Mouse (Mus musculus) kidney, adult 2 months (tissue): ENCODE data around the gene Camsap3. TPM values are rescaled to one million over a fixed set of nuclear protein-coding genes. Genes with fewer than 3 reads are reported as not detected.
A peak's percentile ranks its signal among the peaks of the same experiment; 100 is the strongest.

Experiments
- DNase-seq: peaks from one replicate; pipeline ENCODE4 v3.0.0; 2021
- H3K27ac ChIP-seq: fragments of 200-500 bp; 2 replicates; pipeline ENCODE4 v1.5.1; 2012; ENCODE audit warnings: low read depth, low read length, control low read depth, inconsistent platforms; ENCODE audit not compliant: insufficient read depth
- H3K27me3 ChIP-seq: fragments of 200-500 bp; replicated peaks from 2 replicates; pipeline ENCODE4 v1.6.1; 2012; ENCODE audit warnings: mild to moderate bottlenecking, moderate library complexity, low read length, inconsistent platforms; ENCODE audit not compliant: control insufficient read depth, insufficient read depth
- H3K36me3 ChIP-seq: fragments of 200-500 bp; 2 replicates; pipeline ENCODE4 v1.6.1; 2012; ENCODE audit warnings: mild to moderate bottlenecking, moderate library complexity, low read length, inconsistent platforms; ENCODE audit not compliant: control insufficient read depth, insufficient read depth
- H3K4me1 ChIP-seq: fragments of 200-500 bp; 2 replicates; pipeline ENCODE4 v1.6.1; 2011; ENCODE audit warnings: low read length; ENCODE audit not compliant: control insufficient read depth, insufficient read depth
- H3K4me3 ChIP-seq: fragments of 200-500 bp; 2 replicates; pipeline ENCODE4 v1.5.1; 2011; ENCODE audit warnings: mild to moderate bottlenecking, low read depth, low read length, control low read depth; ENCODE audit not compliant: insufficient read depth
- CTCF ChIP-seq: fragments of 200-500 bp; conservative IDR thresholded peaks from 2 replicates; pipeline ENCODE4 v1.5.1; 2011; ENCODE audit warnings: low read depth, mild to moderate bottlenecking, control low read depth, low read length, moderate library complexity, mixed read lengths; ENCODE audit not compliant: insufficient read depth, insufficient read length
- POLR2A ChIP-seq: fragments of 200-500 bp; IDR thresholded peaks from one replicate; pipeline ENCODE4 v1.6.1; 2011; ENCODE audit warnings: low read depth, low read length, control low read depth
- WGBS: fragments of 180-500 bp; shearing (Covaris S2); methylation state at CpG from one replicate; pipeline ENCODE4 v1.1.7; 2018; 5-methylcytosine and 5-hydroxymethylcytosine counted together
- polyA plus RNA-seq: library from polyadenylated mRNA; depleted of rRNA; stranded (reverse); fragments of >200 nt; gene quantifications from 2 replicates; pipeline ENCODE4 v1.2.3, GENCODE M21; 2012

Gene Camsap3
- polyA plus RNA-seq, 1 experiment: 44.1 TPM

GRCm38 (mm10) chr8:3622119-3622518 lies 35.0 kb downstream of the Camsap3 start:
- 61% methylated on average over 8 of the region's 8 CpGs for WGBS
- no peak overlapping the region for H3K27ac ChIP-seq
- 0 out of 2 replicates have a peak, but pooled peaks cover 9% of the 10 kb centered on the region for H3K4me1 ChIP-seq
- H3K27me3 ChIP-seq: no peaks in the 10 kb centered on the region
- TF ChIP-seq CTCF (no peak), POLR2A (no peak)
- H3K4me3 ChIP-seq: peak overlapping the region; percentile 65; the same call in 1 of the 2 replicates
- no peak for DNase-seq
- no peaks in the 10 kb centered on the region for H3K36me3 ChIP-seq

DNA sequence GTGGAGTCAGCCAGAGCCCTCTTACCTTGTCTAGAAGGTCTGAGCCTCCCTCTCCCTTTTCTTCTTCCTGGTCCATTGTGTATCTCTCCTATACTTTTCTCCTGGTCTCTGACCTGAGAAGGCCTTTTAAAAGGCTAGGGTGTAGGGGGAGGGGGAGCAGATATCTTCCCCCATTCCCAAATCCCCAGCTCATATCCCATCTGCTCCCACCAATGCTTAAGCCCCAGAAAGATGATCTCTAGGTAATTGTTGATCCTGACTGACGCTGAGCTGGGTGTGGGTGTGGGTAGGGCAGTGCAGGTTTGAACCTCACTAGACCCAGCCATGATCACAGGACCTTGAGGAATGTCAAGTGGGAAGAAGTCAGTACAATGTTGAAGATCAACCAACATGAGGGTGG lies 38.4 kb downstream of the Camsap3 start, which contains the start of gene Pcp2:
Gene Pcp2, minus strand, starts transcription at position 101 of the 400 bp plus-strand sequence.
- TF ChIP-seq CTCF (no peak), POLR2A (no peak)
- DNase-seq: no peak
- WGBS: 68% methylated on average over 1 of the region's 1 CpGs

GRCm38 (mm10) chr8:3626971-3627370 lies 39.9 kb downstream of the Camsap3 start:
- WGBS: 42% methylated on average over 5 of the region's 5 CpGs
- no peak for DNase-seq
- TF ChIP-seq CTCF (no peak), POLR2A (no peak)
- Histone ChIP-seq H3K4me3 (no peak overlapping the region), H3K36me3 (no peaks in the 10 kb centered on the region), H3K27ac (no peak overlapping the region), H3K4me1 (0 out of 2 replicates have a peak, but pooled peaks cover 5% of the 10 kb centered on the region), H3K27me3 (no peaks in the 10 kb centered on the region)

More for the DNA sequence above, 38.4 kb downstream of the Camsap3 start, which contains the start of gene Pcp2:
- Histone ChIP-seq H3K36me3 (no peaks in the 10 kb centered on the region), H3K27ac (no peak within 1 kb of the TSS), H3K4me1 (0 out of 2 replicates have a peak, but pooled peaks cover 7% of the 10 kb centered on the region), H3K27me3 (no peaks in the 10 kb centered on the region), H3K4me3 (no peak within 1 kb of the TSS)

- 20% methylated on average over 5 of the region's 5 CpGs for WGBS
- Histone ChIP-seq H3K27ac (no peak overlapping the region), H3K36me3 (no peaks in the 10 kb centered on the region), H3K27me3 (no peaks in the 10 kb centered on the region), H3K4me3 (no peak overlapping the region), H3K4me1 (no peaks in the 10 kb centered on the region)
- DNase-seq: peak; percentile 65
- TF ChIP-seq POLR2A: no peak
- TF ChIP-seq CTCF: peak; percentile 56
Observed at GRCm38 (mm10) chr8:3628014-3628413, 40.9 kb downstream of the Camsap3 start.

DNA sequence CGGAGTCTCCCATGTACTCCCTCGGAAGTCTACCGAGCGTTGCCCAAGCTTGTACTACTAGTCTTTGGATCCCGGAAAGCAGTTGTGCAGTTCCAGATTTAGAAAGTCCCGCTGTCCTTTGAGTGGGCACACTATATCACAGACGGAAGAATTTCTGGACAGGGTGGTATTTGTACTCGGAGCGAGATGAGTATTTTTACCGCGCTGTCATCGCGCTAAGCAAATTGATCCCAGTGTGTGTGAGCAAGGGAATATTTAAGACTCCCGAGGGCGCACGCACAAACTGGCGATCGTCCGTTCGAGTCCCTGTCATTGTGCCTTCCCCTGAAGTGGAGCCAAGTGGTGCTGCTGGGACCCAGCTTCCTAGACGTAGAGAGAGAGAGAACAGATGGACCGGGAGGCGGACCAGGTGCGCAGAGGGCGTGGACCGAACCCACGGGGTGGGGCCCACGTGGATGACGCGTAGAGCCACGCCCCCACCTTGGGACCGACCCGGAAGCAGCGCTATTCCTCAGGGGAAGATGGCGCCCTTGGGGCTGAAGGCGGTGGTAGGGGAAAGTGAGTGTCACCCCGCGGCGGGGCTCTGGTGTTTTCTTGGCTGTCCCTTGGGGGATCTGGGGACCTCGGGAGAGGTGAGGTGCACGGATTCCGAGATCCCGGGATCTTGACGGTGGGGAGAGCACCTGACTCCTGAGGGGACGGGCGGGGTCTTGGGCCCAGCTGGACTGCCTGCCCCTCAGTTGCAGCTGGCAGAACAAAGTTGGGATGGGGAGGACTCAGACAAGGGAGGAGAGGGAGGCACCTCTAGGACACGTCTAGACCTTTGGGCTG lies 43.8 kb downstream of the Camsap3 start, which contains the start of gene Stxbp2:
Gene Stxbp2, plus strand, starts transcription at position 309 of the 831 bp plus-strand sequence.
- DNase-seq: peak; percentile 91
- H3K27me3 ChIP-seq: no peaks in the 10 kb centered on the region
- TF ChIP-seq POLR2A (peak; percentile 61), CTCF (no peak)
- 4% methylated on average over 47 of the region's 47 CpGs for WGBS
- H3K4me1 ChIP-seq: no peaks in the 10 kb centered on the region
- H3K36me3 ChIP-seq: no peaks in the 10 kb centered on the region
- peak within 1 kb of the TSS; percentile 13; the same call in 1 of the 2 replicates for H3K27ac ChIP-seq
- peak within 1 kb of the TSS; percentile 73 for H3K4me3 ChIP-seq

DNA sequence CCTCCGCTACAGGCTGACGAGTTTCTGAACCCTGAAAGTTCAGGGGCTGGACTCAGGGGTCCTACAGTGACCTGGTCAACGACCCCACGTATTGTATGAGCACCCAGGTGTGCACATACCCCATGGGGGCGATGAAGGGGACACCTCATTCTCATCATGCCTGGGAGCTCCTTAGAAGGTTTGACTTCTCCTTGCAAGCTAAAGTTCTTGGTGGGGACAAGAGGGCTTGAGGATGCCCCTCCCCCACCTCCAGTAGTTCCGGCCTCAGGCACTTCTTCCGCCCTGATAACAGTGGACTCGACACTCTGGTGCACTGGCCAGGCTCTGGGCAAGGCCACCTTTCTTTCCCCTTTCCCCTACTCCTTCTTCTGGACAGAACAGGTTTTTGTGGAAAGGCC lies 44.4 kb downstream of the Camsap3 start:
- TF ChIP-seq POLR2A: no peak
- TF ChIP-seq CTCF: no peak
- 8% methylated on average over 8 of the region's 8 CpGs for WGBS
- no peaks in the 10 kb centered on the region for H3K4me1 ChIP-seq
- H3K27ac ChIP-seq: peak overlapping the region; percentile 13; the same call in 1 of the 2 replicates
- DNase-seq: peak; percentile 27
- H3K27me3 ChIP-seq: no peaks in the 10 kb centered on the region
- H3K36me3 ChIP-seq: no peaks in the 10 kb centered on the region
- peak overlapping the region; percentile 73 for H3K4me3 ChIP-seq

DNA sequence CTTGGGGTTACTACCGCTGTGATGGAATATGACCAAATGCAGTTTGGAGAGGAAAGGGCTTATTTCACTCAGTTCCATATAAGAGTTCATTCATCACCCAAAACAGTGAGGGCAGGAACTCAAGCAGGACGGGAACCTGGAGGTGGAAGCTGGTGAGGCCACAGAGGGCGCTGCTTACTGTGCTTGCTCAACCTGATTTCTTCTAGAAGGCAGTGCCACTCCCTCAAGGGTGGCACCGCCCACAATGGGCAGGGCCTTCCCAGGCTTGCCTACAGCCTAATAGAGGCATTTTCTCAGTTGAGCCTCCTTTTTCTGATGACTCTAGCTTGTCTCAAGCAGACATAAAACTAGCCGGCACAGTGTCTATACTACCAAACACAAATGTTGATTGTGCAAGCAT lies 58.7 kb downstream of the Camsap3 start:
- WGBS: 21% methylated on average over 5 of the region's 5 CpGs
- H3K4me1 ChIP-seq: no peaks in the 10 kb centered on the region
- no peak overlapping the region for H3K4me3 ChIP-seq
- DNase-seq: peak; percentile 67
- H3K27ac ChIP-seq: no peak overlapping the region
- TF ChIP-seq CTCF: peak; percentile 46
- no peak for TF ChIP-seq POLR2A
- H3K36me3 ChIP-seq: no peaks in the 10 kb centered on the region
- H3K27me3 ChIP-seq: no peaks in the 10 kb centered on the region
